Mouse (Mus musculus) spleen, postnatal 10 days (tissue): ENCODE measurements around the gene Bsdc1.
"Not testable (repeated sequence)": the region's sequence is repeated elsewhere in the genome, so short reads cannot be mapped to it uniquely, and the experiment has no call there.

ENCODE experiments used
- DNase-seq, 2 experiments: peaks; one replicate each; pipeline ENCODE4 v3.0.0; 2021 to 2022; ENCODE audit warnings: low spot score in 2 of 2

Bsdc1 gene

GRCm38 (mm10) chr4:129513086-129513767, 51.8 kb downstream of the Bsdc1 start, which contains the start of gene Marcksl1:
Marcksl1 (plus strand) TSS chr4:129513581.
- peak; percentile 82 to 92 for DNase-seq

- DNase-seq = no peak
Measured at GRCm38 (mm10) chr4:129513891-129514290, 52.5 kb downstream of the Bsdc1 start.

GRCm38 (mm10) chr4:129514300-129514898, 53.0 kb downstream of the Bsdc1 start:
- peak; percentile 73 to 83 for DNase-seq

GRCm38 (mm10) chr4:129516925-129517324, 55.5 kb downstream of the Bsdc1 start:
- no peak for DNase-seq

DNA sequence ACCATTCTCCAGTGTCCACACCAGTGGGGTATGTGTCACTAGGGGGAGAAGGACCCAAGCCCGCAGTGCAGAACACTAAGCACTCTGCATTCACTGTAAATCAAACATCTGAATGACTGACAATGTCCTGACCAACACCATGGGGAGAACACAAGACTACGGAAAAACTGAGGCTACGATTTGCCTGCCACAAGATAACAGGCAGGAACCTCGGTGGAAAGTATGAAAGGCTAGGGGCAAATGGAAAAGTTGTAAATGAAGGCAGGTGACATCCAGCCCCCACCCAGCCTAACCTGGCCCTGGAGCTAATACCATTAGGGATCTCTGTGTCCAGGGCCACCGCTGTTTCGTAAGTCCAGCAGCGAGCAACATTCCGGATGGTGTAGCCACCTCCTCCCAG, 57.1 kb downstream of the Bsdc1 start:
- DNase-seq = no peak

GRCm38 (mm10) chr4:129525338-129525737, 64.0 kb downstream of the Bsdc1 start:
- DNase-seq = no peak

DNA sequence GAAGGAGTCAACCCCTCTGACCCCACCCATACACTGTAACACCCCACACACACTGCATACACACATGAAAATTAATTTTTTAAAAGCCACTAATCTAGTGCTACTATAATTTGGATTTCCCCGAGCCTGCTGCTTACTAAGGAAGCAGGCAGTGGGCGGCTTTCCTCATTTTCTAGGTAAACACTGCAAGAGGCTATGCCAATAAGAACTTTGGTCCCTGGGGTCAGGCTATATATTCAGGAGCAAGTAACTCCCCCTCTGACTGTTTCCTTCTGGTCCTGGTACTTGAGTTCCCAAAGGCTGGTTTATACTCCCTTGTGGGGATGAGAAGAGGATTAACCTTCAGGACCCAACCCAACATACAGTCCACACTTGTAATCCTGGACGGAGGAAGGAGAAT, 64.5 kb downstream of the Bsdc1 start:
- no peak for DNase-seq

GRCm38 (mm10) chr4:129528901-129529300, 67.5 kb downstream of the Bsdc1 start:
- DNase-seq = not testable (repeated sequence)
